Mouse (Mus musculus) right cerebral cortex, adult 2 months (tissue): ENCODE measurements around the gene Cfap97d1.

Source experiments
- DNase-seq, 2 experiments: peaks; one replicate each; pipeline ENCODE4 v3.0.0; 2021 to 2022; ENCODE audit warnings: low spot score in 2 of 2

Gene Cfap97d1

GRCm38 (mm10) chr11:101984054-101985025 lies at the start of gene Cfap97d1:
Cfap97d1 (plus strand) TSS chr11:101984279.
- peak; percentile 96 to 99 for DNase-seq

- no peak for DNase-seq
These were observed 48.3 kb upstream of the Cfap97d1 start for GRCm38 (mm10) chr11:101935743-101936142.

GRCm38 (mm10) chr11:101936421-101936820 lies 47.7 kb upstream of the Cfap97d1 start:
- no peak for DNase-seq

- no peak for DNase-seq
These were observed 47.0 kb upstream of the Cfap97d1 start for GRCm38 (mm10) chr11:101937108-101937507.

GRCm38 (mm10) chr11:101943055-101943454 lies 41.0 kb upstream of the Cfap97d1 start:
- no peak for DNase-seq

- DNase-seq = no peak
These were observed 37.6 kb upstream of the Cfap97d1 start for GRCm38 (mm10) chr11:101946525-101946924.

GRCm38 (mm10) chr11:101950021-101950420 lies 34.1 kb upstream of the Cfap97d1 start:
- DNase-seq = no peak

GRCm38 (mm10) chr11:101952541-101953341 lies 31.3 kb upstream of the Cfap97d1 start:
- no peak for DNase-seq

- no peak for DNase-seq
These were observed 30.6 kb upstream of the Cfap97d1 start for GRCm38 (mm10) chr11:101953441-101953840.

- DNase-seq = no peak
These were observed 26.6 kb upstream of the Cfap97d1 start for GRCm38 (mm10) chr11:101957476-101957875.

GRCm38 (mm10) chr11:101963043-101963442 lies 21.0 kb upstream of the Cfap97d1 start:
- DNase-seq = no peak

- no peak for DNase-seq
These were observed 20.4 kb upstream of the Cfap97d1 start for GRCm38 (mm10) chr11:101963473-101964291.

- no peak for DNase-seq
These were observed 19.4 kb upstream of the Cfap97d1 start for GRCm38 (mm10) chr11:101964647-101965046.

- no peak for DNase-seq
These were observed 18.5 kb upstream of the Cfap97d1 start for GRCm38 (mm10) chr11:101965553-101965952.

GRCm38 (mm10) chr11:101966965-101967614 lies 17.0 kb upstream of the Cfap97d1 start, which contains the start of gene Sost:
Sost (minus strand) TSS chr11:101967015.
- no peak for DNase-seq

GRCm38 (mm10) chr11:101968311-101968710 lies 15.8 kb upstream of the Cfap97d1 start:
- no peak for DNase-seq

GRCm38 (mm10) chr11:101968791-101969190 lies 15.3 kb upstream of the Cfap97d1 start:
- DNase-seq = peak; percentile 87 to 90

- DNase-seq = no peak
These were observed 14.2 kb upstream of the Cfap97d1 start for GRCm38 (mm10) chr11:101969835-101970234.

GRCm38 (mm10) chr11:101971410-101971809 lies 12.7 kb upstream of the Cfap97d1 start:
- DNase-seq = no peak

GRCm38 (mm10) chr11:101972097-101972496 lies 12.0 kb upstream of the Cfap97d1 start:
- DNase-seq = no peak

GRCm38 (mm10) chr11:101972651-101973050 lies 11.4 kb upstream of the Cfap97d1 start:
- no peak for DNase-seq
